Mouse (Mus musculus): ENCODE results near the gene Ifna5. TPM values are rescaled to one million over a fixed set of nuclear protein-coding genes. Genes with fewer than 3 reads are reported as not detected.
"Not testable (repeated sequence)": the region's sequence is repeated elsewhere in the genome, so short reads cannot be mapped to it uniquely, and the experiment has no call there.

Ifna5 gene
- total RNA-seq (2021), result not detected
- long read RNA-seq, experiment 1, result 0 reads
- long read RNA-seq, experiment 2, result 0 reads

DNA sequence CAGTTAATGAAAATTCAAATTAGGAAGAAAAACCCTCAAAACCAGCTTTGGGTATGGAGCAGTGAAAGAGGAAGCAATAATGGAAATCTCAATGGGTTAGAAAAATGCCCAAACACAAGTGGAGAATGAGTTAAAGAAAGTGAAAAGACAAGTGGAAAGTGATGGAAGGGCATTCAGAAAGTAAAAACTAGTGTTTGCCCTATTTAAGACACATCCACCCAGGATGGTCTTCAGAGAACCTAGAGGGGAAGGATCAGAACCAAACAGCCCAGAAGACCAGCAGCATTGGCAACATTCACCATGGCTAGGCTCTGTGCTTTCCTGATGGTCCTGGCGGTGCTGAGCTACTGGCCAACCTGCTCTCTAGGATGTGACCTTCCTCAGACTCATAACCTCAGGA, at the start of gene Ifna5:
Ifna5 (plus strand) TSS at position 301 of the 400 bp plus-strand sequence.
- not testable (repeated sequence) for DNase-seq (ENCODE audit: low spot score in 2 of 2)

DNA sequence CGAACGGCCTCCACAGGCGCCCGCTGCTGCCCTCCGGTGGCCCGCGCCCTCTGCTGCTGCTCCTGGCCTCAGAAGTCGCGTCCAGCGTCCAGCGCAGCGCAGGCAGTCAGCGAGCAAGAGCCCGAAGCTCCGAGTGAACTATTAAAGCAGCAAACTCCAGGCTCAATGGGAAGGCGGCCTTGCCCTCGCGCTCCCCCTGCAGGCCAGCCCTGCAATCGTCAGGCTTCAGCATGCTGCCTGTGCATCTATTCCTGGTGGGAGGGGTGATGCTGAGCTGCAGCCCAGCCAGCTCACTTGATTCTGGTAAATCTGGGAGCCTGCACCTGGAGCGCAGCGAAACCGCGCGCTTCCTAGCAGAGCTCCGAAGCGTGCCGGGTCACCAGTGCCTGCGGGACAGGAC, 46.9 kb upstream of the Ifna5 start, which contains the start of gene Gm13277:
Gm13277 (plus strand) TSS at position 231 of the 400 bp plus-strand sequence.
- DNase-seq (ENCODE audit: low spot score in 2 of 2), result peak; percentile 32 to 39

DNA sequence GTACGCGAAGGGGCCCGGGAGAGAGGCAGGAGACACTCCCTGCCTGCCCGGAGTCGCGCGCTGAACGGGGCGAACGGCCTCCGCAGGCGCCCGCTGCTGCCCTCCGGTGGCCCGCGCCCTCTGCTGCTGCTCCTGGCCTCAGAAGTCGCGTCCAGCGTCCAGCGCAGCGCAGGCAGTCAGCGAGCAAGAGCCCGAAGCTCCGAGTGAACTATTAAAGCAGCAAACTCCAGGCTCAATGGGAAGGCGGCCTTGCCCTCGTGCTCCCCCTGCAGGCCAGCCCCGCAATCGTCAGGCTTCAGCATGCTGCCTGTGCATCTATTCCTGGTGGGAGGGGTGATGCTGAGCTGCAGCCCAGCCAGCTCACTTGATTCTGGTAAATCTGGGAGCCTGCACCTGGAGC, 44.1 kb upstream of the Ifna5 start, which contains the start of gene Gm13278:
Gm13278 (plus strand) TSS at position 301 of the 400 bp plus-strand sequence.
- DNase-seq (ENCODE audit: low spot score in 2 of 2), result not testable (repeated sequence)

GRCm38 (mm10) chr4:88793936-88794675, 41.2 kb upstream of the Ifna5 start, which contains the start of gene Gm13275:
TSS of gene Gm13275 (plus strand) at chr4:88794487.
- peak; percentile 66 to 79 for DNase-seq (ENCODE audit: low spot score in 2 of 2)

DNA sequence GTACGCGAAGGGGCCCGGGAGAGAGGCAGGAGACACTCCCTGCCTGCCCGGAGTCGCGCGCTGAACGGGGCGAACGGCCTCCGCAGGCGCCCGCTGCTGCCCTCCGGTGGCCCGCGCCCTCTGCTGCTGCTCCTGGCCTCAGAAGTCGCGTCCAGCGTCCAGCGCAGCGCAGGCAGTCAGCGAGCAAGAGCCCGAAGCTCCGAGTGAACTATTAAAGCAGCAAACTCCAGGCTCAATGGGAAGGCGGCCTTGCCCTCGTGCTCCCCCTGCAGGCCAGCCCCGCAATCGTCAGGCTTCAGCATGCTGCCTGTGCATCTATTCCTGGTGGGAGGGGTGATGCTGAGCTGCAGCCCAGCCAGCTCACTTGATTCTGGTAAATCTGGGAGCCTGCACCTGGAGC, 38.2 kb upstream of the Ifna5 start, which contains the start of gene Gm13279:
Gm13279 (plus strand) TSS at position 301 of the 400 bp plus-strand sequence.
- DNase-seq (ENCODE audit: low spot score in 2 of 2), result not testable (repeated sequence)

DNA sequence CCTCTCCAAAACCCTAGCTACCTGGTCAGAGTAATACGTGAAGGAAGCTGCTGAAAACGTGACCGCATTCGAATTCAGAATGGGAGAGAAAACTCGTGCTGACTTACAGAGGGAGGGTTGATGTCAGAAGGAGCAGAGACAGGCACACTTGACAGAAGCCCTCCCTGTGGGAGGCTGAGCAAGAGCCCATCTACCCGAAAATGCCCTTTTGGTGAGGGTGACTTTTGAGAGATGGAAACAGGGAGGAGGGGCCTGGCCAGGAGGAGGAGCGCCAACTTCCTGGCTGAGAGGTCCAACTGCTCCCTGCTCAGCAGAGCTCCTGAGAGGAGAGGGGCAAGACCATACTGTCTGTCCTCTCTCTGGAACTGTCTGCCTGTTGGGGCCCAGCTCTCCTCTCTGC, 36.0 kb upstream of the Ifna5 start, which contains the start of gene Gm13285:
Gm13285 (plus strand) TSS at position 301 of the 400 bp plus-strand sequence.
- not testable (repeated sequence) for DNase-seq (ENCODE audit: low spot score in 2 of 2)

GRCm38 (mm10) chr4:88802954-88803353, 32.4 kb upstream of the Ifna5 start, which contains the start of gene Gm13287:
TSS of gene Gm13287 (plus strand) at chr4:88803254.
- DNase-seq (ENCODE audit: low spot score in 2 of 2), result not testable (repeated sequence)

- DNase-seq (ENCODE audit: low spot score in 2 of 2), result not testable (repeated sequence)
Observed at GRCm38 (mm10) chr4:88805231-88805630, 30.1 kb upstream of the Ifna5 start, which contains the start of gene Gm13288. TSS of gene Gm13288 (plus strand) at chr4:88805531.

DNA sequence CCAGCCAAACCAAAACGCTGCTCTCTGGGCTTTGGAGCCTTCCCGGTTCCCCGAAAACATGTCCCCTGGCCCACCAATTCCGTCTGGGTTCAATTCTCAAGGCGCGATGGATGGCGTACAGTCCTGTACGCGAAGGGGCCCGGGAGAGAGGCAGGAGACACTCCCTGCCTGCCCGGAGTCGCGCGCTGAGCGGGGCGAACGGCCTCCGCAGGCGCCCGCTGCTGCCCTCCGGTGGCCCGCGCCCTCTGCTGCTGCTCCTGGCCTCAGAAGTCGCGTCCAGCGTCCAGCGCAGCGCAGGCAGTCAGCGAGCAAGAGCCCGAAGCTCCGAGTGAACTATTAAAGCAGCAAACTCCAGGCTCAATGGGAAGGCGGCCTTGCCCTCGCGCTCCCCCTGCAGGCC, 29.6 kb upstream of the Ifna5 start:
- peak; percentile 19 to 30 for DNase-seq (ENCODE audit: low spot score in 2 of 2)

DNA sequence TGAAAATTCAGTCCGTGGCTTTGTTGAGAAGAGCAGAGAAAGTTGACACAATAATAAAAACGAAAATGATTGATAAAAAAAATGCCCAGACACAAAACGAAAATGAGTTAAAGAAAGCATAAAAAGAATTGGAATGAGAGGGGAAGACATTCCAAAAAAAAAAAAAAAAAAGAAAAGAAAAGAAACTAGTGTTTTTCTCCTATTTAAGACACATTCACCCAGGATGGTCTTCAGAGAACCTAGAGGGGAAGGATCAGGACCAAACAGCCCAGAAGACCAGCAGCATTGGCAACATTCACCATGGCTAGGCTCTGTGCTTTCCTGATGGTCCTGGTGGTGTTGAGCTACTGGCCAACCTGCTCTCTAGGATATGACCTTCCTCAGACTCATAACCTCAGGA, 19.4 kb upstream of the Ifna5 start, which contains the start of gene Ifna7:
Ifna7 (plus strand) TSS at position 301 of the 400 bp plus-strand sequence.
- DNase-seq (ENCODE audit: low spot score in 2 of 2), result no peak

- DNase-seq (ENCODE audit: low spot score in 2 of 2), result no peak
Observed at GRCm38 (mm10) chr4:88819659-88820058, 15.7 kb upstream of the Ifna5 start, which contains the start of gene Ifna11. TSS of gene Ifna11 (plus strand) at chr4:88819959.

GRCm38 (mm10) chr4:88822995-88823394, 12.3 kb upstream of the Ifna5 start:
- no peak for DNase-seq (ENCODE audit: low spot score in 2 of 2)

- not testable (repeated sequence) for DNase-seq (ENCODE audit: low spot score in 2 of 2)
Observed at GRCm38 (mm10) chr4:88827116-88827515, 8.2 kb upstream of the Ifna5 start, which contains the start of gene Ifna6. TSS of gene Ifna6 (plus strand) at chr4:88827416.

DNA sequence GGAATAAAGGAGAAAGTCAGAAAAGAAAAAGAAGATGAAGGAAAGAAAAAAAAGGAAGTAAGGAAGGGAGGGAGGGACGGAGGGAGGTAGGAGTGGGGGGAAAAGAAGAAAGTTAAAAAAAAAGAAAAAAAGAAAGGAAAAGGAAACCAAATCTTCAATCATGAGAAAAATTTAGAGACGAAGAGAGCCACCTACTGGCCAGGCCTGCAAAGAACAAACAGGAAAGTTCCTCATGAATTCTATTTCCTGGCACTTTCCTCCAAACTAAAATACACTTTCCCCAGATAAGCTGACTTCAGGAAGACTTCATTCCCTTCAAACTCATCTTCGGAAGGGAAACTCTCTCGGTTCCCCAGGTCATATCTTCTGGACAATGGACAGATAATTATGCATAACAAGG, 4.8 kb upstream of the Ifna5 start:
- peak in 1 of 2 experiments; percentile 21 for DNase-seq (ENCODE audit: low spot score in 2 of 2)

DNA sequence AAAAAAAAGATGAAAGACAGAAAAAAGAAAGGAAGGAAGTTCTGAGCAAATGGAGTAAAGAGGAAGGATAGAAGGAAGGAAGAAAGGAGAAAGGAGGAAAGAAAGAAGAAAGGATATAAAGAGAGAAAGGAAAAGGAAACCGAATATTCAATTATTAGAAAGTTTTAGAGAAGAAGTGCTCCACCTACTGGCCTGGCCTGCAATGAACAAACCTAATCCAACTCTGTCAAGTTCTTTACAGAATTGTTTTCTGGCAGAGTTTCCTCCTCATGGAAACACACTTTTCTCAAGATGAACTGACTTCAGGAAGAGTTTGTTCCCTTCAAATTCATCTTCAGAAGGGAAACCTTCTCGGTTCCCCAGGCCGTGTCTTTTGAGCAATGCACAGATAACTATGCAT, 3.5 kb downstream of the Ifna5 start:
- no peak for DNase-seq (ENCODE audit: low spot score in 2 of 2)

- DNase-seq (ENCODE audit: low spot score in 2 of 2), result no peak
Observed at GRCm38 (mm10) chr4:88840058-88840457, 4.7 kb downstream of the Ifna5 start.

DNA sequence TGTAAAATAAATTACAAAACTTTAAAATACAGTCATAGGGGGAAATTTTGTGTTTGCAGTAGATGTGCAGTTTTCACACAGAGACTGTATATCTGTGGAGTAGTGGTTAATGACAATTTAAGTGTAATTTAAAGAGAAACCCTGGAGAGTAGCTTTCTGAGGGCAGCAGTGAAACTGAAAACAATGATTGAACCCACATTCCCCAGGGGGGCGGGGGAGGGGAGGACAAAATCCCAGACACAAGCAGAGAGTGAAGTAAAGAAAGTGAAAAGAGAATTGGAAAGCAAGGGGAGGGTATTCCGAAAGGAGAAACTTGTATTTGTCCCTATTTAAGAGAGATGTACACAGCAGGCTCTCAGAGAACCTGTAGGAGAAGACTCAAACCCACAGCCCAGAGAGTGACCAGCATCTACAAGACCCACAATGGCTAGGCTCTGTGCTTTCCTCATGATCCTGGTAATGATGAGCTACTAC, 6.2 kb downstream of the Ifna5 start, which contains the start of gene Ifna4:
Ifna4 (plus strand) TSS at position 424 of the 474 bp plus-strand sequence.
- DNase-seq (ENCODE audit: low spot score in 2 of 2), result no peak

GRCm38 (mm10) chr4:88845334-88845733, 10.0 kb downstream of the Ifna5 start:
- DNase-seq (ENCODE audit: low spot score in 2 of 2), result no peak

GRCm38 (mm10) chr4:88849698-88850097, 14.4 kb downstream of the Ifna5 start, which contains the start of gene Ifna1:
TSS of gene Ifna1 (plus strand) at chr4:88850087.
- no peak for DNase-seq (ENCODE audit: low spot score in 2 of 2)

DNA sequence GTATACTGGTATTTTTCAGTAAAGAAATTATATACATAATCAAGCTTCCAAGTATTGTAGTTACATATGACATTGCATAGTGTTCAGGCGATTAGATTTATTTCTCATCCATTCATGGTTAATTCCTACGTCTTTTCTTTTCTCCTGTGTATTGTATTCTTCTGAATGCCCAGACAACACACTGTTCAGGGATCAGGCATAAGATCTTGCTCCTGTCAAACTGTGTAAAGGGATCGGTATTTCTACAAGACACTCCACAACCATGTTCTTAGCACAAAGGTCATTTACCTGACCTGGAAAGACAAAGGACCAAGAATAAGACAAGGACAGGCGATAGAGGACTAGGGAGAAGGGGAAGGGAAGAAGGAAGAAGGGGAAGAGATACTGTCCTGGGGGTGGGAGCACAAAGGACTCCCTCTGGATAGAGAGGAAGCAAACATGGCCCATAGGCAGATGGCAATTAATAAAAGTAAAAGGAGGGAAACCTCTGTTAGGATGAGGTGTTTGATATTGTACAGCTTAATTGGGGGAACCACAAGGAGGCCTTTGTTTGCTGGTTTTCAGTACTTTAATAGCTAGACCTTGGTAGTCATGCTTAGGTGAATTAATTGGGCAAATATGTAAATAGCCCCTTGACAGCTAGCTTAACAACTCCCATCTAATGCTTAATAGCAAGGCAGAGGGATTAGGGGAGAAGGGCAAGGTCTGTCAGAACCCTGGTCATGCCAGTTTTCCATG, 15.9 kb downstream of the Ifna5 start:
- DNase-seq (ENCODE audit: low spot score in 2 of 2), result no peak

DNA sequence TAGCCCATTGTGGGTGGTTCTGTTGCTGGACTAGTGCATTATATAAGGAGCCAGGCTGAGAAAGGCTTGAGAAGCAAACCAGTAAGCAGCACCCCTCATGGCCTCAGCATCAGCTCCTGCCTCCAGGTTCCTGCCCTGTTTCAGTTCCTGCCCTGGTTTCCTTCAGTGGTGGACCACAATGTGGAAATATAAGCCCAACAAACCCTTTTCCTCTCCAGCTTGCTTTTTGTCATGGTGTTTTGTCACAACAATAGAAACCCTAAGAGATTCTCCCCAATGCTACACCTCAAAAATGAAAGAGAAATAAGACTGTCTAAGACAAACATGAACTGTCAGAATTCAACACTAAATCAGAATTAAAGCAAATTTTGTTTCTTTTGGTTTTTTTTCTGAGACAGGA, 23.9 kb downstream of the Ifna5 start:
- no peak for DNase-seq (ENCODE audit: low spot score in 2 of 2)
